Mouse (Mus musculus): ENCODE measurements around the gene Tenm3. TPM values are rescaled to one million over a fixed set of nuclear protein-coding genes. Genes with fewer than 3 reads are reported as not detected.

The Tenm3 gene
- total and polyA plus RNA-seq, 2 experiments from 2014 or later: 25.0 to 160 TPM

DNA sequence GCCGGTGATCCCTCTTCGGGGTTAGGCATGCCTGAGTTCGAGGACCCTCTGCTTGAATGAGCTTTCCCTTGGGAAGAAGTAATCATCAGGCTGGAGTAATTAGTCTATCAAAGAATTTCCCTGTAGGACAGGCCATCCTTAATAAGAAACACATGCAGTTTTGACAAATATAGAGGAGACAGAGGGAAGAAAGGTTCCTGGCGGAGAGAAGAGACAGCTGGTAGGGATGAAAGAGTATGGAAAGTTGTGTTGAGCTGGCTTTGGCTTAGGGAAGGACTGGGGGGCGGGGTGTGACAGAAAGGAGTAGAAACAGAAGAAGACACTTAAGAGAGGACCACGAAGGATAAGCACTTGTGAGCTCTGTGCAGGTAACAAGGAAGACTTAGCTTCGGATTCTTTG lies 194.3 kb downstream of the Tenm3 start:
- no peak for TF ChIP-seq CTCF (IDR thresholded peaks at IDR 0.05)
- 71% methylated on average over 7 of the region's 7 CpGs for WGBS
- no peak overlapping the region for H3K4me2 ChIP-seq (ENCODE audit: low read depth, low read length, poor library complexity, severe bottlenecking)
- ATAC-seq (ENCODE audit: low FRiP score) (no peak), DNase-seq (ENCODE audit: low spot score) (no peak)
- H3K36me3 ChIP-seq (ENCODE audit: insufficient read depth, low read length): no peaks in the 10 kb centered on the region
- H3K27me3 ChIP-seq (ENCODE audit: insufficient read depth, low read length): no peaks in the 10 kb centered on the region
- no peak overlapping the region for H3K9ac ChIP-seq (replicated peaks; ENCODE audit: low read length, poor library complexity, severe bottlenecking)
- H3K9me3 ChIP-seq (ENCODE audit: low read length): no peaks in the 10 kb centered on the region
- H3K27ac ChIP-seq (ENCODE audit: low read depth, low read length): no peak overlapping the region
- H3K4me3 ChIP-seq (ENCODE audit: low read depth, low read length): no peak overlapping the region
- no peaks in the 10 kb centered on the region for H3K4me1 ChIP-seq (ENCODE audit: insufficient read depth, low read length)

DNA sequence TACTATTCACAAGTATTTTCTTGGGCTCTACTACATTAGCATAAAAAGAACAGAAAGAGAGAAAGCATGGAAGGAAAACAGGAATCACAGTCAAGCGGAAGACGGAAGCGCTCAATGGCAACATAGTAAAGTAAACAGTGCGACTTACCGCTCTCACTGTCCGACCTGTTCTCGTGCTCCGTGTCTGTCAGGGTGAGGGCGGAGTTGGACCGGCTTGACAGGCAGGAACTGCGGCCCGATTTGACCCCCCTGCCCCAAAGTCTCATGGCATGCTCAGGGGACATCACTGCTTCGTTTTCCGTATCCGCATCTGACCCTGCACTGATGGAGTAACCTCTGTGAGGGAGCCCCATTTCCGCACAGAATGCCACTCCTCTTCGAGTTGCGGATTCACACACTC lies 197.6 kb downstream of the Tenm3 start:
- no peak overlapping the region for H3K27ac ChIP-seq (ENCODE audit: low read depth, low read length)
- H3K4me3 ChIP-seq (ENCODE audit: low read depth, low read length): peak overlapping the region; percentile 10; the same call in 1 of the 2 replicates
- TF ChIP-seq CTCF (IDR thresholded peaks at IDR 0.05): no peak
- DNase-seq (ENCODE audit: low spot score) (no peak), ATAC-seq (ENCODE audit: low FRiP score) (no peak)
- H3K4me2 ChIP-seq (ENCODE audit: low read depth, low read length, poor library complexity, severe bottlenecking): peak overlapping the region; percentile 23
- no peak overlapping the region for H3K9ac ChIP-seq (replicated peaks; ENCODE audit: low read length, poor library complexity, severe bottlenecking)
- H3K27me3 ChIP-seq (ENCODE audit: insufficient read depth, low read length): no peaks in the 10 kb centered on the region
- no peaks in the 10 kb centered on the region for H3K9me3 ChIP-seq (ENCODE audit: low read length)
- 63% methylated on average over 18 of the region's 18 CpGs for WGBS
- H3K36me3 ChIP-seq (ENCODE audit: insufficient read depth, low read length): no peaks in the 10 kb centered on the region
- no peaks in the 10 kb centered on the region for H3K4me1 ChIP-seq (ENCODE audit: insufficient read depth, low read length)

DNA sequence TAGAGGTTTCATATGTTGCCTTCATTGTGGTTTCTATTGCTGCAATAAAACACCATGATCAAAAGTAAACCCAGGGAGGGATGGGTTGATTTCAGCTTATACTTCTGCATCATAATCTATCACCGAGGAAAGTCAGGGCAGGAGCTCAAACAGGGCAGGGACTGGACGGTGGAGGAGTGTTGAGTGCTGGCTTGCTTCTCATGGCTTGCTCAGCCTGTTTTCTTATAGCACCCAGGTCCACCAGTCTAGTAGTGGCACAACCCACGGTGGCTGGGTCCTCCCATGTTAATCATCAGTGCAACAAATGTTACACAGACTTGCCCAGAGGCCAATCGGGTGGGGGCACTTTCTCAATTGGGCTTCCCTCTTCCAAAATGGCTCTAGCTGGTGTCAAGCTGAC lies 205.6 kb downstream of the Tenm3 start:
- ATAC-seq (ENCODE audit: low FRiP score) (no peak), DNase-seq (ENCODE audit: low spot score) (no peak)
- Histone ChIP-seq H3K4me1 (ENCODE audit: insufficient read depth, low read length) (no peaks in the 10 kb centered on the region), H3K36me3 (ENCODE audit: insufficient read depth, low read length) (no peaks in the 10 kb centered on the region), H3K27me3 (ENCODE audit: insufficient read depth, low read length) (no peaks in the 10 kb centered on the region), H3K9ac (replicated peaks; ENCODE audit: low read length, poor library complexity, severe bottlenecking) (no peak overlapping the region), H3K4me3 (ENCODE audit: low read depth, low read length) (no peak overlapping the region), H3K9me3 (ENCODE audit: low read length) (no peaks in the 10 kb centered on the region), H3K27ac (ENCODE audit: low read depth, low read length) (no peak overlapping the region), H3K4me2 (ENCODE audit: low read depth, low read length, poor library complexity, severe bottlenecking) (no peak overlapping the region)
- 71% methylated on average over 4 of the region's 4 CpGs for WGBS
- no peak for TF ChIP-seq CTCF (IDR thresholded peaks at IDR 0.05)

DNA sequence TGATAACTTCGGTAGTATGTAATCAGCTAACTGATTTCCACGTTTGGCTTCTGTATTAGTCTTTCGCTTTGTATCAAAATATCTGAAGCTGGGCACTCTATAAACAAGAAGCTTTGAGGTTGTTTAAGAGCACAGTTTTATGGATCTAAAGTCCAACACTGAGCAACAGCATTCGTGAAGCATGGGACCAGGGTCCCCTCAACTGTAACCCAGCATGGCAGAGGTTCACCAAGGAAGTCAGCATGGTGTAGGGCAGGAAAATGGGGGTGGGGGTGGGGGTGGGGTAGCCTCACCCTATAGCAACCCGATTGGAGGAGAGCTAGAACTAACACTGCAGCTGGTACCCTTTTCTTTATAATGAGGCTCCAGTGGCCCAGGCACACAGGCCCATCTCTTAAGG lies 206.8 kb downstream of the Tenm3 start:
- DNase-seq (ENCODE audit: low spot score): no peak
- Histone ChIP-seq H3K36me3 (ENCODE audit: insufficient read depth, low read length) (no peaks in the 10 kb centered on the region), H3K27ac (ENCODE audit: low read depth, low read length) (no peak overlapping the region), H3K4me1 (ENCODE audit: insufficient read depth, low read length) (no peaks in the 10 kb centered on the region), H3K4me3 (ENCODE audit: low read depth, low read length) (no peak overlapping the region), H3K27me3 (ENCODE audit: insufficient read depth, low read length) (no peaks in the 10 kb centered on the region), H3K4me2 (ENCODE audit: low read depth, low read length, poor library complexity, severe bottlenecking) (no peak overlapping the region), H3K9ac (replicated peaks; ENCODE audit: low read length, poor library complexity, severe bottlenecking) (no peak overlapping the region), H3K9me3 (ENCODE audit: low read length) (no peaks in the 10 kb centered on the region)
- 89% methylated on average over 5 of the region's 5 CpGs for WGBS
- TF ChIP-seq CTCF (IDR thresholded peaks at IDR 0.05): no peak
- no peak for ATAC-seq (ENCODE audit: low FRiP score)

DNA sequence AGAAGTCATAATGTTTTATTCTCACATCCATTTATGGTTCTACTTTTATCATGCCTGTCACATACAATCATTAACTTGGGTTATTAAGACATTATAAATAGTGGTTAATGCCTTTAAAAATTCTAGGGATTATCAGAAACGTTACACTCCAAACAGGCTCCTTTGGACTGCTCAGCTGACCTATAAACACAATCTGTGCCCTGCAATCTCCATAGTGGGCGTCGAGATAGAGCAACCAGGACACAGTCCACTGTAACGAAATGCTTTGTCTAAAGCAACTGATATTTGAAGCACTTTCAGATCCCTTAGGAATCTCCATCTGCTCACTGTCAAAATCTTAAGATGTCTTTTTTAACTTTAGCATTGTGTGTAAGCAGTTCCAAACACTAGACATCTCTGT lies 207.9 kb downstream of the Tenm3 start:
- no peaks in the 10 kb centered on the region for H3K4me1 ChIP-seq (ENCODE audit: insufficient read depth, low read length)
- H3K27me3 ChIP-seq (ENCODE audit: insufficient read depth, low read length): no peaks in the 10 kb centered on the region
- no peaks in the 10 kb centered on the region for H3K9me3 ChIP-seq (ENCODE audit: low read length)
- no peak overlapping the region for H3K4me3 ChIP-seq (ENCODE audit: low read depth, low read length)
- ATAC-seq (ENCODE audit: low FRiP score) (no peak), DNase-seq (ENCODE audit: low spot score) (no peak)
- no peaks in the 10 kb centered on the region for H3K36me3 ChIP-seq (ENCODE audit: insufficient read depth, low read length)
- TF ChIP-seq CTCF (IDR thresholded peaks at IDR 0.05): no peak
- WGBS: 62% methylated on average over 4 of the region's 4 CpGs
- H3K9ac ChIP-seq (replicated peaks; ENCODE audit: low read length, poor library complexity, severe bottlenecking): no peak overlapping the region
- H3K27ac ChIP-seq (ENCODE audit: low read depth, low read length): no peak overlapping the region
- H3K4me2 ChIP-seq (ENCODE audit: low read depth, low read length, poor library complexity, severe bottlenecking): no peak overlapping the region

DNA sequence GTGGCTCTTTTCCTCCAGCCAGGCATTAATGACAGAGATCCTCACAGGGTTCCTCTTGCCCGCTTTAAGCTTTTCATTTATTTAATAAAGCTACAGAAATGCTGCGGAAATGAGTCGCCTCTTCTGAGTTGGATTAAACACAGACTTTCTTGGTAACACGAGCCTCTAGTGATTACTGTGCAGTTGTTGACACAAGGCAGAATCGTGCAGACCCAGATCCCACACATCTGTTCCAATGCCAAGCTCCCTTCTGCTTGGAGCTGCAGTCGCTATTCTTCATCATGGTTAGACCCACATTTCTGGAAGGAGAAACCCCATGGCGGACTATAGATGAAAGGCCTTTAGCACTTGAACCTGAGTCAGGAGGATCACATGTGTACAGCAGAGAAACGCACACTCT lies 210.3 kb downstream of the Tenm3 start:
- Histone ChIP-seq H3K9me3 (ENCODE audit: low read length) (no peaks in the 10 kb centered on the region), H3K27ac (ENCODE audit: low read depth, low read length) (no peak overlapping the region)
- 77% methylated on average over 8 of the region's 8 CpGs for WGBS

More for the DNA sequence above, 210.3 kb downstream of the Tenm3 start:
- H3K4me1 ChIP-seq (ENCODE audit: insufficient read depth, low read length): no peaks in the 10 kb centered on the region
- no peak overlapping the region for H3K4me2 ChIP-seq (ENCODE audit: low read depth, low read length, poor library complexity, severe bottlenecking)
- no peak for TF ChIP-seq CTCF (IDR thresholded peaks at IDR 0.05)
- no peaks in the 10 kb centered on the region for H3K36me3 ChIP-seq (ENCODE audit: insufficient read depth, low read length)
- ATAC-seq (ENCODE audit: low FRiP score): no peak
- no peak overlapping the region for H3K4me3 ChIP-seq (ENCODE audit: low read depth, low read length)
- DNase-seq (ENCODE audit: low spot score): no peak
- no peaks in the 10 kb centered on the region for H3K27me3 ChIP-seq (ENCODE audit: insufficient read depth, low read length)
- no peak overlapping the region for H3K9ac ChIP-seq (replicated peaks; ENCODE audit: low read length, poor library complexity, severe bottlenecking)
